Mouse (Mus musculus) gastrocnemius, postnatal 10 days (tissue): ENCODE measurements around the gene Cdc42bpg. TPM values are rescaled to one million over a fixed set of nuclear protein-coding genes. Genes with fewer than 3 reads are reported as not detected.
A peak's percentile ranks its signal among the peaks of the same experiment; 100 is the strongest.

Source experiments
- DNase-seq: peaks from one replicate; pipeline ENCODE4 v3.0.0; 2021; ENCODE audit warnings: mixed read lengths
- long read RNA-seq, 2 experiments: library from polyadenylated mRNA; stranded (forward); transcript quantifications; one replicate each; pipeline ENCODE4 v2.0.0; 2021
- total RNA-seq, 2 experiments: library from RNA; stranded (reverse); gene quantifications; 2 replicates each; pipeline ENCODE4 v1.2.3; 2021

Cdc42bpg gene
- 1 to 10 TPM; 4.2 to 4.5 TPM for total RNA-seq
- long read RNA-seq, experiment 1: 0 reads
- long read RNA-seq, experiment 2: 0 reads

- DNase-seq: peak; percentile 82
These were observed at the start of gene Cdc42bpg for GRCm38 (mm10) chr19:6306137-6306551. Gene Cdc42bpg (plus strand): TSS chr19:6306456.

GRCm38 (mm10) chr19:6260428-6260827 lies 45.8 kb upstream of the Cdc42bpg start:
- peak; percentile 24 for DNase-seq

- no peak for DNase-seq
These were observed 45.3 kb upstream of the Cdc42bpg start for GRCm38 (mm10) chr19:6260946-6261345.

GRCm38 (mm10) chr19:6261379-6261778 lies 44.9 kb upstream of the Cdc42bpg start:
- no peak for DNase-seq

DNA sequence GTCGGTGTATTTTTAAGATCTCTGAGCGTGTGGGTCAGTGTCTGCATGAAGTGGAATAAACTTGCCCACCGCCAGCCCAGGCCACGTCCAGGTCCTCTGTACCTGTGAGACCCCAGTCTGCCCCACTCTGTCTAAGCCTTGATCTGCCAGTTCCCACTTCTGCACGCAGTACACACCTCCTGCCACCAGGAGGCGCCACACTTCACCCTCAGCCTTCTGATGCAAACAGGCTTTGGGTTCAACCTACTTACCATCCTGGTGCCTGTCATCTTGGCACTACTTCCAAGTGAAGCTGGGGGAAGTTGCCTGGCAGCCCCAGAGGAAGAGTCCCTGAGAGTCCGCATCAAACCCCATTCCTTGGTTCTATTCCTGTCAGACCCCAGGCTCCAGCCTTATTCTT lies 44.0 kb upstream of the Cdc42bpg start:
- DNase-seq: peak; percentile 77

DNA sequence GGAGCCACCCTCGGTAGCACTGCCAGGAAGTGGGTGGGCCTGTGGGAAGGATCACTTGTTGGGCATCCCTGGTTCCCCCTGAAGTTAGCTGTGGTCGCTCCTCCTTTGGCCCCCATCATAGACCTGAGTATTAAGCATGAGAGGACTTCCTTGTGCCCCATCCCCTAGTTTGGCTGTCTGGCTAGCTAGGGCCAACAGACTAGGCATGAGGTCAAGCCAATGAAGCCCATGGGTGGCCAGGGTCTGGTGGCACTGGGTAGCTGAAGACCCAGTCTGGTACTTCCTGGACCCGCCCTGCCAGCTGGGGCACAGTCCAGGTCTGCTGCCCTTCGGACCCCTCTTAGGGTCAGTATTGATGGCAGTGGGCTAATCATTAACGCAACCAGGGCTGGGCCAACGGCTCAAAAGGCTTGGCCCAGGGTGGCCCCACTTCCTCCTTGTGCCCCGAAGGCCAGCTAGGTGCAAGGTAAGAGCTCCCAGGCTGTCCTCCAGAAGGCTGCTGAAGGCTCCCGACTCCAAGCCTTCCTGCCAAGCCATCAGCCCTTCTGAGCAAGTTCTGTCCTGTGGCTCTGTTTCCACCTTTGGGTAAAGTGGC lies 43.3 kb upstream of the Cdc42bpg start:
- no peak for DNase-seq

GRCm38 (mm10) chr19:6264200-6264599 lies 42.1 kb upstream of the Cdc42bpg start:
- DNase-seq: no peak

DNA sequence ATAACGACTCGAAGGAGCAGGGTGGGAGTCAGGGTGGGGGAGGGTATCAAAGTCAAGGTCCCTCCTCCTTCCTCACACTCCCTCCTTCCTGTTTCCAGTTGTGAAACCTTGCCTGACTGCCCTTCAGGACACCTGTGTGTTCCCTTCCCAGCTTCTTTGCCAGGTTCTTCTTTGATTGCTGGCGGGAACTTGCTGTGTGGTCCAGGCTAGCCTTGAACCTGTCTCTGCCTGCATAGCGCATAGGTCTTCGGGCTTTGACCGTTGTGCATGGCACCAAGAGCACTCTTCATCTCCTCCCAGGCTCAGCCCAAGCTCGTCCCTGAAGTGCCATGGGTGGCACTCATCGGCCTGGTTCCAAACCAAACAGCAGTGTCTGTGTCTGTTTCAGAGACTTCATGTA lies 41.3 kb upstream of the Cdc42bpg start:
- no peak for DNase-seq

GRCm38 (mm10) chr19:6265727-6266182 lies 40.5 kb upstream of the Cdc42bpg start:
- DNase-seq: no peak

DNA sequence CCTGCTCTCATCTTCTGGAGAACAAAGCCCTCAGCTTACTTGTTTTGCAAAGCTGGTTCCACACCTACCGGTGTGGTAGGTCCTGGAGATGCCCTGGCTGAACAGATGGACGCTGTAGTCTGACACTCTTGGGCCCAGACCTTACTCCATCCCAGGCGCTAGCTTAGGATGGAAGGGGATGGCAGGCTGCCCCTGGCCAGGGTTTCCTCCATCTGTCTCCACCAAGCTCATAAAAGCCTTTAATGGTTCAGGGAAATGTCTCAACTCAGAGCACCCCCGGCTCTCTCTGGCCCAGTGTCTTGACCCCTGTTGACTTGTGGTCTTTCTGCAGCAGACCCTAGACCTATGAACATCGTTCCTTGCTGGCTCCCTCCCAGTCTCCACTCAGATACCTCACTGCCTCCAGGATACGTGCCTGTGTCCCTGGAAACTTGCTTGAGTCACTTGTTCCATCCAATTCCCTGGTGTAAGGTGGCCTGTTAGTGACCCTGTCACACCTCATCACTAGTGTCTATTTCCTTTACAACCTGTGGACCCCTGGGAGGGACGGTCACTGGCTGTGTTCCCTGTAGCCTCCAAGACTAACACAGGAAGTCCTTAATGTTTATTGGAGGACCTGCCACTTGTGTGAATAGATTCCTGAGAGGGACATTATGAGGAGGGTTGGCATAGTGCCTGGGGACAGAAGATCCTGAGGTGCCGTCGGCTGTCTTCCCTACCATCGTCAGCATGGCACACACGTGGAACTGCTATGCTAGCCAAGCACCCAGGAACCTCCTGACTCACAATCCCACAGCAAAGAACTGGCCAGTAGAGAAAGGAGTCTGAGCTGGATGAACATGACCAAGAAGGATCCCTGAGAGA lies 38.7 kb upstream of the Cdc42bpg start:
- DNase-seq: no peak

DNA sequence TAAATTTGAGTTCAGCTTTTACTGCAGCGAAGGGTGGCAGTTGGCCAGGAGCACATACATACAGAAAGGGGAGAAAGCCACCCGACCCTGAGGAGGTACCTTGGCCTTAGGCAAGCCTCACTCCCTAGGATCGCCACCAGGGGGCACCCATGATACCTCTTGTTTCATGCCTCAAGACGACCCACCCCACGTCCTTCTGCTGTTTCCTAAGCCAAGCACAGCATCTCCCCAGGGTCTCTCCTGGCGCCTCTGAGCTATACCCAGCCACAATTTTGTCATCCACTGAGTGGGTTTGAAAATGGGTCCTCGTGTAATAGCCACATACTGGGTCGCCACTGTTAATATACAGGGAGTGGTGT lies 38.1 kb upstream of the Cdc42bpg start:
- peak; percentile 90 for DNase-seq

DNA sequence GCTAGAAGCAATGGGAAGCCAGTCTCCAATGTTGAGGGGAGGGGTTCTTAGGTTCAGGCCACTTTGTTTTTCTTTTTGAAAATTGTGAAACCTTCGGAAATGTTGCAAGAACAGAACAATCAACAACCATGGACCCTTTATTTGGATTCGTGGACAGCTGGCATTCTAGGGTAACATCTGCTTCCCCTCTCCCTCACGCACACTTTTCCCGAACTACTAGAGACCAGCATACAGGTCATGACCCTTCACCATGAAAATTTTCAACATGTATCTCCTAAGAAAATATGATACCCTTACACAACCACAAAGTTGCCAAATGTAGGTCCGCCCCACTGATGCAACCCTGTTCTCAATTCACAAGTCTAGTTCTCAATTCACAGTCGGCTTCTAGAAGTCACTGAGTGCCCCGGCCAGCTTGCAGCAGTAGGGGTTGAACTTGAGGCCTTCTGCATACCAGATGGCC lies 37.6 kb upstream of the Cdc42bpg start:
- no peak for DNase-seq

DNA sequence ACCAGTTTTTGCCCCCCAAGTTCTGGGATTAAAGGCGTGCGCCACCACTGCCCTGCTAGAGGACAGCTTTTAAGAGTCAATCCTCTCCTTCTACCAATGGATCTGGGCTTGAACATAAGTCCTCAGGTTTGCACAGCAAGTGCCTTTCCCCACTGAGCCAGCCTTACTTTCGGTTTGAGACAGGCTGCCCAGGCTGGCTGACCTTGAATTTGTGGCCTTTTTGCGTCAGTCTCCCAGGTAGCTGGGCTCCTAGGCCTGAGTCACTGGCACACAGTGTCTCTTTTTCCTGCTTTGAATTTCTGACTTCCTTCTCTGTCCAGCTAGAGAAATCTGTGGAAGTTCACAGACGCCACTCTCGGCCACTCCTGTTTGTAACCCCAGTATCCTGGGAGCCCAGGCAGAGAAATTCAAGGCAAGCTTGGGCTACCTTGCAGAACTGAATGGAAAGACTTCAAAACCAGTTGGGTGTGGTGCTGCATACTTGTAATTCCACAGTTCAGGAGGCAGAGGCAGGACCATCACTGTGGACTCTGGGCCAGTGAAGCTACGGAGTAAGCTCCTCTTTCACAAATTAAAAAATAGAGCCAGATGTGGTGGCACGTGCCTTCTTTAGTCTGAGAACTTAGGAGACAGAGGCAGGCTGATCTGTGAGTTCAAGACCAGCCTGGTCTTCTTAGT lies 36.3 kb upstream of the Cdc42bpg start:
- no peak for DNase-seq

DNA sequence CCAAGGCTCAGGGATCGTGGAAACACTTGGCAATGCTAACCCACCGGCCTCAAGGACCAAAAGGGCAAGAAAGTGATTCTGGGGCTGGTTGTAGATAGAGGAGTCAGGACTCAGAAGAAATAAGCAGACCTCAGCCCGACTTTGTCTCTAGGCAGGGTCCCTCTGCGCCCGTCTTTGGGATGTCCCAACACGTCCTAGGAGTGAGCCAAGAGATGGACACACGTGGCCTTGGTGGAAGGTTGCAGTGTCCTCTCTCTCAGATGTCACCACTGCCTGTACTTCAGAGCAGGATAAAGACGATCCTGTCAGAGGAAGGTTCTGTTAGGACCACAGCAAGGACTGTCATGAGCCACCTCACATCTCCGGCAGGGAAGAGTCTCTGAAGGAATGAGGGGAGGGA lies 35.6 kb upstream of the Cdc42bpg start:
- DNase-seq: no peak

- DNase-seq: no peak
These were observed 35.0 kb upstream of the Cdc42bpg start for GRCm38 (mm10) chr19:6271206-6271605.

DNA sequence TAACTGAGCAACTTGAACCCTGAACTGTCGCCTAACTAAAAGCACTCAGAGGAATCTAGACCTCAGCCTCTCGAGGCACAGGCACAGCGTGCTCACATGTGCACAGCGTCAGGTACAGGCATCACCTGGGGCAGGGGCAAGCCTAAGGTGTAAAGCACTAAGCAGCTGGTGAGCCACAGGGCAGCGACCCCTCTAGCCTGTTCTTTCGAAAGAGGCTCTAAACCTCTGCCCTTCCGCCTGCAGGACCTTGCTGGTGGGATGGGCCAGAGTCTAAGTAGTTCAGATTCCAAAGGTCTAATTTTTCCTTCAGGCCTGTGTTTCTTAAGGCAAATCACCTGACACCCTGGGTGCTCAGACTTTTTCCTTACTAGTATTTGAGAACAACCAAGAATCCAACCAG lies 34.2 kb upstream of the Cdc42bpg start:
- DNase-seq: no peak

GRCm38 (mm10) chr19:6272738-6273137 lies 33.5 kb upstream of the Cdc42bpg start:
- no peak for DNase-seq

DNA sequence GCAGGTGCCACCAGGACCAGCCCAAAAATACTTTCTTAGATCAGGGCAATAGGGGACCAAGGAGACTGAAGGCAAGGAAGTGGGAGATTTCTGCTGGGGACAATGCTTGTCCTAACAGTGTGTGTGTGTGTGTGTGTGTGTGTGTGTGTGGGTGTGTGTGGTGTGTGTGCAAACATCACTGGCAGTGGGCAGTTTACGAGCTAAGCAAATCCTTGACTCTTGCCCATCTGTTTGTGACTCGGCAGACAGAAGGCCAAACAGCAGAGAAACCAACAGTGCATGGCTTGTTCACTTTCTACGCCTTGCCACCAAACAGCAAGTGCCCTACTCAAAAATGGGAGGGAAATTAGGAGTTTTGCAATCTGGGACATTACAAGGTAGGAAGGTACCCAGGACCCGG lies 32.7 kb upstream of the Cdc42bpg start:
- DNase-seq: no peak

DNA sequence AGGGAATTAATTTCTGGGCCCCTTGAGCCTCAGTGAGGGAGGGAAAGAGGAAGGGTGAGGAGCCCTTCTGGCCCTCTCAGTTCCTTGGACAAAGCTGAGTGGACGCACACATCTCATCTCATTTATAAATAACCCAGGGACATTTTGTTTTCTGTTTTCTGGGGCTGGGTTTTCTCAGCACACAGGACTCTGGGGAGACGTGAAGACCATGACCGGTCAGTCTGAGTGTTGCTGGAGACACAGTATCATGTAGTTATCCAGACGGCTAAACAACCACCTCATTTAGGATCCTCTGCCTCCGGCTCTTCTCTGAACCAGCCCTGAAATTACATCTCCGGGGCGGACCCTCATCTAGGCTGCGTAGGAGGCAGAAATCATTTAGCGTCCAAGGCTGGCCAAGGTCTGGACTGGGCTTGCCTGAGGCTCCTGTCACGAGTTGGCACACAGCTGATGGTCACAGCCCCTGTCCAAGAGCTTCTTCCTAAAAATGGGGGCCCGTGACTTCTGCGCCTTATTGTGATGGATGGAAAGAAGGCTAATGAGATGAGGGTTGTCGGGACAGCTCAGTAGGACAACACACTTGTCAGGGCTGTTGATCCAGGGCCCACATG lies 32.2 kb upstream of the Cdc42bpg start:
- DNase-seq: no peak

GRCm38 (mm10) chr19:6275740-6276389 lies 30.4 kb upstream of the Cdc42bpg start:
- no peak for DNase-seq

- DNase-seq: peak; percentile 98
These were observed 29.5 kb upstream of the Cdc42bpg start, which contains the start of gene Ehd1 for GRCm38 (mm10) chr19:6276426-6277421. Gene Ehd1 (plus strand): TSS chr19:6276725.
